Mouse (Mus musculus) lung, embryonic 15.5 days (tissue): ENCODE data around the gene Gna14. TPM values are rescaled to one million over a fixed set of nuclear protein-coding genes. Genes with fewer than 3 reads are reported as not detected.

ENCODE experiments used
- ATAC-seq: fragments of 200-750 bp; cut with Nextera tagmentation; 2 replicates; pipeline ENCODE4 v1.8.0; 2017; ENCODE audit warnings: moderate number of reproducible peaks, borderline replicate concordance; ENCODE audit not compliant: low FRiP score, low TSS enrichment; ENCODE audit errors: extremely low read depth
- H3K27ac ChIP-seq: fragments of 300-500 bp; sonication (generic); 2 replicates; pipeline ENCODE4 v1.5.1; 2015; ENCODE audit warnings: moderate library complexity, mild to moderate bottlenecking, inconsistent platforms
- H3K27me3 ChIP-seq: fragments of 300-500 bp; sonication (generic); 2 replicates; pipeline ENCODE4 v1.6.1; 2015; ENCODE audit warnings: inconsistent platforms
- H3K36me3 ChIP-seq: fragments of 300-500 bp; sonication (generic); 2 replicates; pipeline ENCODE4 v1.6.1; 2015; ENCODE audit warnings: inconsistent platforms
- H3K4me1 ChIP-seq: fragments of 300-500 bp; sonication (generic); 2 replicates; pipeline ENCODE4 v1.6.1; 2015; ENCODE audit warnings: inconsistent platforms
- H3K4me2 ChIP-seq: fragments of 300-500 bp; sonication (generic); 2 replicates; pipeline ENCODE4 v1.6.1; 2015; ENCODE audit warnings: inconsistent platforms, mild to moderate bottlenecking, moderate library complexity
- H3K4me3 ChIP-seq: fragments of 300-500 bp; sonication (generic); 2 replicates; pipeline ENCODE4 v1.5.1; 2015; ENCODE audit warnings: mild to moderate bottlenecking, inconsistent platforms
- H3K9ac ChIP-seq: fragments of 300-500 bp; sonication (generic); 2 replicates; pipeline ENCODE4 v1.6.1; 2015; ENCODE audit warnings: inconsistent platforms
- H3K9me3 ChIP-seq: fragments of 300-500 bp; sonication (generic); 2 replicates; pipeline ENCODE4 v1.6.1; 2016; ENCODE audit warnings: inconsistent platforms
- WGBS: fragments of 180-500 bp; shearing (Covaris S2); methylation state at CpG from one replicate; pipeline ENCODE4 v1.1.7; 2015; 5-methylcytosine and 5-hydroxymethylcytosine counted together
- polyA plus RNA-seq: library from polyadenylated mRNA; unstranded; fragments of >200 nt; fragmentation: Nextera tagmentation; extraction: Ambion mirVana; gene quantifications from 2 replicates; pipeline ENCODE4 v1.2.1, GENCODE M21; 2015

Gene Gna14
- 12.4 TPM in 2 replicates for polyA plus RNA-seq

DNA sequence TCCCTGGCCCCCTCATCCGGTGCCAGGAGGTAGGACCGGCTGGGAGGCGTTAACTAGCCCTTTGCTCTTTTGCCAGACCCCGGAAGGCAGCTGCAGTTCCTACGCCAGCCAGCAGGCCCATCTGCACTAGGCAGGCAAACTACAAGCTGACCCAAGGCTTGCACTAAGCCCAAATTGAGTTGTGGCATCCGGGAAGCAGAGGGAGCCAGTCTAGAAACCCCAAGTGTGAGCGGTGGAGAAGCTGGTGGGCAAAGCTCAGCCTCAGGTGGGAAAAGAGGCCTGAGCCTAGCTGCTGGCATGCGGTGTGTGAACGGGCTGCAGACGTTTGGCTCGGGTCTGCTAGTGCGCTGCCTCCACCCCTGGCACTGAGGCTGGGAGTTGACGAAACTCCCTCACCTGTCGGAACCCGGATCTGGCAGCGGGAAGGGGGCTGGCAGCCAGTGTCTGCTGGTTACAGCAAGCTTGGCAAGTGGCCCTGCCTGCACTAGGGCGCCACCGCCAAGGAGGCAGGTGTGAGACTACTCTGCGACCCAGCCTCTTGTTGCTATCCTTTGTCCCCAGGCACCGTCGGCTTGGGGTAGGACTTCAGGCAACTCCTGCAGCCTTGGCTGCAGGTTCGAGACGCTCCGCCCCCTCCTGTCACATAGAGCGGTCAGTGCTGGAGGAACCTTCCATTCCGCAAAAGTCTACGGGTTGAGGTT is at the start of gene Gna14:
Gna14 (plus strand) TSS at position 232 of the 701 bp plus-strand sequence.
- ATAC-seq: peak; percentile 66
- H3K36me3 ChIP-seq: no peaks in the 10 kb centered on the region
- H3K9ac ChIP-seq: peak within 1 kb of the TSS; percentile 35
- no peaks in the 10 kb centered on the region for H3K9me3 ChIP-seq
- peaks cover 49% of the 10 kb centered on the region for H3K4me1 ChIP-seq
- H3K27me3 ChIP-seq: no peaks in the 10 kb centered on the region
- peak within 1 kb of the TSS; percentile 66 for H3K27ac ChIP-seq
- peak within 1 kb of the TSS; percentile 43 for H3K4me3 ChIP-seq
- WGBS: 1% methylated on average over 27 of the region's 27 CpGs
- H3K4me2 ChIP-seq: peak within 1 kb of the TSS; percentile 89

DNA sequence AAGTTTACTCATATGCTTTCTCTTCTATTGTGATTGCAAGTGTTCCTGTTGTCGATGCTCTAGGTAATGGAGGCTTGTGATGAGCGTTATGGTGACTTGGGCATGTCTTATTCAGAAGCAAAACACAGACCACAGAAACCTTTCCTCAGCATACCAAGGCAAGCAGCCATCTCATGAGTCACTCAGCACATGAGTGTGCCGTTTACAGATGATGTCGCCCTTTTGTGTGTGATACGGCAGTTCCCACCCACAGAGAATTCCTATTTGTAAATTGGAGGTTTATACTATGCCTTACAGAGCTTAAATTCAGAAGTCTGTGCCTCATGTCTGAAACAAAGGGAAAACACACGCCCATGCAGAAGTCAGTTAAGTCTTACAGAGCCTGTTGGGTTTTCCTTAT is 49.0 kb upstream of the Gna14 start:
- no peak for ATAC-seq
- Histone ChIP-seq H3K4me2 (no peak overlapping the region), H3K9ac (no peak overlapping the region), H3K36me3 (no peaks in the 10 kb centered on the region), H3K4me1 (peaks cover 16% of the 10 kb centered on the region; the same call in 1 of the 2 replicates), H3K4me3 (no peak overlapping the region), H3K27me3 (no peaks in the 10 kb centered on the region), H3K27ac (no peak overlapping the region), H3K9me3 (no peaks in the 10 kb centered on the region)
- WGBS: 73% methylated on average over 6 of the region's 6 CpGs

DNA sequence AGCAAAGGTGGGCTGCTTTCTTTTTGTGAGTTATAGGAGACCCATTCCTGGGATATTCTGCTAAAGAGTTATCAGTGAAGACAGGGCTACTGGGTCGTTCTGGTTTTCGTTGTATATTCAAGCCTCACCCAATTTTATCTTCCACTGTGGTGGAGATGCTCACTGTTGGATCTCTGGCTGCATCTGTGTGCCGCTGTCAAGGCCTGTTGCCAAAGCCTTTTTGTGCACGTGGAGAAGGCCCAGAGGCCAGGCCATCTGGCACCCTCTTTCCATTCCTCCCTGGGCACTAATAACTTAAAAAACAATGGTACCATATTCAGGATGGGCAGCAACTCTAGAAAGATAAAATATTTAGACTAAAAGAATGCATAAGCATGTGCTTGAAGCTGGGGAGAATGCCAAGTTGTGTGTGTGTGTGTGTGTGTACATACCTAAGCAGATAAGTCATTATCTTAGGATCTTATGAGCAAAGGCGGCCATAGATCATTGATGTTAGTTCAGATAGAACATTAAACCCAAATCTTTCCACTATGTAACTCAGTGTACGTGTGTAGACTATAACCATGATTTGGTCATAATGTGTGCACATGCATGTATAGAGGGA is 45.3 kb upstream of the Gna14 start:
- Histone ChIP-seq H3K27ac (no peak overlapping the region), H3K4me1 (no peaks in the 10 kb centered on the region), H3K4me2 (no peak overlapping the region), H3K4me3 (no peak overlapping the region), H3K36me3 (0 out of 2 replicates have a peak, but pooled peaks cover 6% of the 10 kb centered on the region), H3K9me3 (no peaks in the 10 kb centered on the region), H3K27me3 (no peaks in the 10 kb centered on the region), H3K9ac (no peak overlapping the region)
- 84% methylated on average over 6 of the region's 6 CpGs for WGBS
- ATAC-seq: no peak

DNA sequence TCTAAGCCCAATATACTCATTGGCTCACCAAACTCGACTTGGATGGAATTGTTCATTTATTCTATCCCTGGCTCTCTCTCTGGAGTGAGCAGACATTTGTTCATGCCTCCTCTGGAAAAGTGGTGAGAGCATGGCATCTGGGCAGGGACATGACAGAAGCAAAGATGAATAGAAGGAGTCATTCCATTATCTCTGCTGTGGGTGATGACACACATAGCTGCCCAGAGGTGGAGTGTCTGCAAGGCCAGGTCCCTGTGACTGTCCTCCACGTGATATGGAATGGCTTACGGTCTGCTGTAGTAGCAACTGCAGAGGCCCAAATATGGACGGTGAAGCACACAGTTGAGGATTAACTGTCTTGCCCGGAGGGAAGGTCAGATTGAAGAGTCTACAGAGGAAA is 41.2 kb upstream of the Gna14 start:
- no peaks in the 10 kb centered on the region for H3K9me3 ChIP-seq
- ATAC-seq: no peak

DNA sequence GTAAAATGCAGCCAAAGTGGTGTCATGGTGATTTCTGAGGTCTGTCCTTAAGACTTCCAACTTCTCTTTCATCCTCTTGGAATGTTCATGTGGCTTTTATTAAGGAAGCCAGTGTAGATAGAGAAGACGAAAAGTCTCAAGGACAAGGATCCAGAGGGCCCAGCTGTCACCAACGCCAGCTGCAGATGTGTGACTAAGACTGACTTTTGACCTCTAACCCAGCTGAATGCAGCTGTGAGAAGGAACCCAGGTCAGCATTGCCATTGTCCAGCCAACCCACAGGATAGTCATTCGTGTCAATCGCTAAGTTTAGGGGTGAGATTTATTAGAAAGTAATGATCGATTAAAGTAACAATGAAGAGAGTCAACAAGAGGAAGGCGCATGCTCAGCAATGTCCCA is 32.5 kb upstream of the Gna14 start:
- Histone ChIP-seq H3K27ac (no peak overlapping the region), H3K4me1 (no peaks in the 10 kb centered on the region), H3K4me3 (no peak overlapping the region), H3K4me2 (no peak overlapping the region), H3K9ac (no peak overlapping the region), H3K27me3 (no peaks in the 10 kb centered on the region), H3K36me3 (no peaks in the 10 kb centered on the region), H3K9me3 (no peaks in the 10 kb centered on the region)
- 78% methylated on average over 6 of the region's 6 CpGs for WGBS
- ATAC-seq: no peak

More for the DNA sequence above, 41.2 kb upstream of the Gna14 start:
- Histone ChIP-seq H3K4me1 (no peaks in the 10 kb centered on the region), H3K4me3 (no peak overlapping the region), H3K27ac (no peak overlapping the region), H3K9ac (no peak overlapping the region), H3K27me3 (no peaks in the 10 kb centered on the region), H3K36me3 (0 out of 2 replicates have a peak, but pooled peaks cover 6% of the 10 kb centered on the region), H3K4me2 (no peak overlapping the region)
- 86% methylated on average over 5 of the region's 5 CpGs for WGBS

DNA sequence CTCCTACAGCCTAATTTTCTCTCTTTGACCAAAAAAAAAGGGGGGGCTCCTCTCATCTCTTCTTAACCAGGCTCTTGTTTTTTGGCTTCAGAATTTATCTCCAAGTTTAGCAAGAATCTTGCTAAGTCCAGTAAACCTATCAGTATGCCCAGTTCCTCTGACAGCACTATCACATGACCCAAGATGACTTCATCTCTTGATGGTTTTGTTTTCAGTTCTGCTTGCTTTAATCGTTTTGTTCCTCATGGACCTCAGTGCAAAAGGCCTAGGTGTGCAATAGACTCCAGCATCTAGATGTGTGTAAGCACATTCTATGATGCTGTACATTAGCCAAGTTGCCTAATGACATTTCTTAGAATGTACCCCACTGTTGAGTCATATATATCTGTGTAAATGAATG is 27.8 kb upstream of the Gna14 start:
- H3K27ac ChIP-seq: no peak overlapping the region
- H3K9me3 ChIP-seq: no peaks in the 10 kb centered on the region
- no peak overlapping the region for H3K9ac ChIP-seq
- ATAC-seq: no peak
- no peak overlapping the region for H3K4me2 ChIP-seq
- 74% methylated on average over 1 of the region's 1 CpGs for WGBS
- H3K27me3 ChIP-seq: no peaks in the 10 kb centered on the region
- H3K4me3 ChIP-seq: no peak overlapping the region
- H3K36me3 ChIP-seq: no peaks in the 10 kb centered on the region
- peaks cover 10% of the 10 kb centered on the region; the same call in 1 of the 2 replicates for H3K4me1 ChIP-seq

DNA sequence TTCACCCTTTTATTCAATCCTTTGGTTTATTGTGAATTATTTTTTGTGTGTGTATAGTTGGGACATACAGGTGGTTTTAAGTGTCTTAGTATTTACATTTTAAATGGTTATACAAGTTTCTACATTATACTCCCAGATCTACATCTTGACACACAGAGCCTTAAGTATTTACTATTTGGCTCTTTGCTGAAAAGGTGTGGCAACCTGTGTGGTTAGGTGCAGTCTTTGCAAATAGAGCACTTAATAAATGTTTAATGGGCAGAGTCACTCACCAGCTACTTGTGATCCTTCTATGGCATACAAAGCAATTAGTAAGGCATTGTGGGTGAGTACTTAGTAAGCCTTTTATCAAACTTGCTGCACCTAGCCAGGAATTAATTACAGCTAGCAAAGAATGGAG is 24.3 kb upstream of the Gna14 start:
- Histone ChIP-seq H3K36me3 (no peaks in the 10 kb centered on the region), H3K4me3 (no peak overlapping the region), H3K27me3 (no peaks in the 10 kb centered on the region), H3K27ac (no peak overlapping the region), H3K9ac (no peak overlapping the region), H3K4me1 (peaks cover 10% of the 10 kb centered on the region; the same call in 1 of the 2 replicates), H3K9me3 (no peaks in the 10 kb centered on the region), H3K4me2 (no peak overlapping the region)
- ATAC-seq: peak; percentile 42; the same call in 1 of the 2 replicates

DNA sequence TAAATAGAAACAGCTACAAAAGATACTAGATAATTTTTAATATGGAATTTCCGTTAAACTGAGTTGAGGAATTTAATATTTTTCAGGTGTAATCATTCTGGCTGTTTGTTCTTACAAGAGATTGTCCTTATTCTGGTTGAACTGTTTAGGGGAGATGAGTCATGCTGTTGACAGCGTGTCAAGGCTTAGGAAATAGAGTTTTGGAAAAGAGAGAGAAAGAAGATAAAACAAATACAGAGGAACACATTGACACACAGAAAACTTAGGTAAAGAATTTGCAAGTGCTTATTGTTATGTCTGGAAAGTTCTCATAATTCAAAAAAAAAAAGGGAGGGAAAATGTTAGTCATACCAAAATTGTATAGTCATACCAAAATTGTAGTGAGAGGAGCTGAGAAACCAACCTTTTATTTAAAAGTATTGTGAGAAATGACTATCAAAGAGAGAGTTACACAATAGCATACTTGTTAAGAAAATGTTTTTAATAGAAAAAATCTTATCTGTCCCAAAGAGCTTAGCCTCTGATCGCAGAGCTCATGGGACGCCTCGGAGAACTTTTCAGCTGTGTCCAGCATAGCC is 17.4 kb upstream of the Gna14 start:
- H3K9me3 ChIP-seq: no peaks in the 10 kb centered on the region
- H3K4me2 ChIP-seq: no peak overlapping the region
- no peak for ATAC-seq
- H3K9ac ChIP-seq: no peak overlapping the region
- no peaks in the 10 kb centered on the region for H3K4me1 ChIP-seq
- no peaks in the 10 kb centered on the region for H3K36me3 ChIP-seq
- H3K27ac ChIP-seq: no peak overlapping the region
- 80% methylated on average over 5 of the region's 5 CpGs for WGBS
- H3K4me3 ChIP-seq: no peak overlapping the region
- H3K27me3 ChIP-seq: no peaks in the 10 kb centered on the region

DNA sequence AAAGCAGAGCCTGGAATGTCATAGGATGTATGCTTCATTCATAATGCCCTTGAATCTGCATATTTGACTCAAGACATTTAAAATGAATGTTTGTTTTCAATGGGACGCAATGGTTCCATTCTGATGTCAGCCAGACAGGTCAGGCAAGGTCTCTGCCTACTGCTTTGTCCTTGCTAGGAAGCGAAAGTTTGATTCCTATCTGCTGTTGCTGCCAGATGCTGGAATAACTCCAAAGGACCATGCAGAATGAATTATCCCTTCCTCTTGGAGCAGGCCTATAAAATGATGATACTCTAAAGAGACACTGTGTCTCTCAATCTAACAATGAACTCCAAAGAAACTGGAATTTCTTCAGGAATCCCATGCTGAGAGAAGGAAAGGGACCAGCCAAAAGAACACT is 10.0 kb upstream of the Gna14 start:
- no peak overlapping the region for H3K27ac ChIP-seq
- no peaks in the 10 kb centered on the region for H3K4me1 ChIP-seq
- H3K9ac ChIP-seq: no peak overlapping the region
- H3K9me3 ChIP-seq: no peaks in the 10 kb centered on the region
- H3K27me3 ChIP-seq: no peaks in the 10 kb centered on the region
- H3K4me3 ChIP-seq: no peak overlapping the region
- no peak for ATAC-seq
- 60% methylated on average over 2 of the region's 2 CpGs for WGBS
- H3K4me2 ChIP-seq: no peak overlapping the region
- no peaks in the 10 kb centered on the region for H3K36me3 ChIP-seq

DNA sequence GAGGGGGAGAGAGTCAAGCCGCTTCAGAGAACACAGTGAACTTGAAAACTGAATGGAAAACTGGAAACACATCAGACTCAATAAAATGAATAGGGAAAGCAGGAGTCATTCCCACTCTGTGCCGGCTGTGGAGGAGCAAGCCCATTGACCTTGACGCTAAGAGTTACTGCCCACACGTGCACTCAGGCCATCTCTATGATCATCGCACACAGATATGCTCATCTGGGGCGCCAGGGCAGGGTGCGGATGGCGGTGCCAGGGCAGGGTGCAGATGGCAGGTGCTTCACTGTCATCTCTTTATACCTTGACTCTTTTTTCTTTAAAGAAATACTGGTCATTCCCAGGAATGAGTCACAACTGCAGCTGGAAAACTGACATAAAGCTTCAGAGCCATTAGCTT is 4.2 kb upstream of the Gna14 start:
- H3K27ac ChIP-seq: no peak overlapping the region
- H3K4me2 ChIP-seq: no peak overlapping the region
- ATAC-seq: no peak
- H3K9me3 ChIP-seq: no peaks in the 10 kb centered on the region
- H3K4me1 ChIP-seq: peaks cover 14% of the 10 kb centered on the region
- no peaks in the 10 kb centered on the region for H3K27me3 ChIP-seq
- H3K4me3 ChIP-seq: no peak overlapping the region
- H3K36me3 ChIP-seq: no peaks in the 10 kb centered on the region
- H3K9ac ChIP-seq: no peak overlapping the region
- 77% methylated on average over 8 of the region's 8 CpGs for WGBS

DNA sequence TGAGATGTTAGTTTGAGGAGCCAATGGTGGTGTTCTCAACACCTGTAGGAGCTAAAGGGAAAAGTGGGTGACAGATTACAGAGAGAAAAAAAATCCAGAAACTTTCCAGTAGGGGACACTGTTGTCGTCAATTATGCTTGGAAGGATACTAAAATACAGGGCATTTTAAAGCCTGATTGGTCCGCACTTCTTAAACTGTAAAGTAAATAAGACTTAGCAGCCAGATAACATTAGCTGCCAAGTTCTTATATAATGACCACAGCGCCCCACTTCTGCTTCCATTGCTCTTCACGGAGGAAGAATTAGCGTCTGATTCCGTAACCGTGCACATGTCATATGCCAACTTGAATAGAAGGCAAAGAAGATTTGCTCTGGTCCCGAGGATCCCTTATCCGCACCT is 683 bp upstream of the Gna14 start:
- Histone ChIP-seq H3K27ac (peak overlapping the region; percentile 66), H3K27me3 (no peaks in the 10 kb centered on the region), H3K9ac (no peak overlapping the region), H3K4me2 (peak overlapping the region; percentile 89), H3K36me3 (no peaks in the 10 kb centered on the region), H3K9me3 (no peaks in the 10 kb centered on the region), H3K4me3 (peak overlapping the region; percentile 43), H3K4me1 (peaks cover 45% of the 10 kb centered on the region)
- peak; percentile 9; the same call in 1 of the 2 replicates for ATAC-seq
- WGBS: 9% methylated on average over 9 of the region's 9 CpGs
